ENCODE assay signal across 11 mouse cellular contexts in genomic region chr8:70529299-70529698, GRCm38 (mm10). TPM values are rescaled to one million over a fixed set of nuclear protein-coding genes. Genes with fewer than 3 reads are reported as not detected.
DNase-seq lines count a peak whose midpoint lies in the region; ATAC-seq and TF ChIP-seq lines count a peak whose summit lies in the region.
"Had no signal": no experiment of that assay in that cellular context is flagged by ENCODE, and none has a peak within 500 bp of the region (broad histone marks: within the 10 kb centered on the region; RNA-seq: fewer than 3 reads in every experiment).

No protein-coding gene starts in this region.

- no peak for ATAC-seq in hindbrain, embryonic 14.5 days (ENCODE audit: low FRiP score)
- peak; percentile 30; the same call in 1 of the 2 replicates for ATAC-seq in granulocyte monocyte progenitor cell, adult 5-6 weeks (replicated peaks; ENCODE audit: poor library complexity, severe bottlenecking)
- ATAC-seq in liver, embryonic 15.5 days (ENCODE audit: insufficient read depth), result no peak
- no peak for ATAC-seq in erythroid progenitor cell, adult 5-6 weeks (replicated peaks; ENCODE audit: low FRiP score, poor library complexity, severe bottlenecking)

- H3K36me3 ChIP-seq in hindbrain, embryonic 10.5 days, result peaks cover 51% of the 10 kb centered on the region
- H3K36me3 ChIP-seq in hindbrain, embryonic 14.5 days (replicated peaks; ENCODE audit: control insufficient read depth, insufficient read depth), result peaks cover 45% of the 10 kb centered on the region
- peaks cover 53% of the 10 kb centered on the region for H3K36me3 ChIP-seq in E14TG2a.4 (ENCODE audit: insufficient read depth, low read length)
- H3K36me3 ChIP-seq in liver, embryonic 15.5 days (replicated peaks), result peaks cover 47% of the 10 kb centered on the region

- peaks cover 35% of the 10 kb centered on the region for H3K4me1 ChIP-seq in hindbrain, embryonic 10.5 days (replicated peaks)
- peaks cover 22% of the 10 kb centered on the region for H3K4me1 ChIP-seq in hindbrain, embryonic 14.5 days (replicated peaks; ENCODE audit: control insufficient read depth, insufficient read depth, low read length)
- H3K4me1 ChIP-seq in E14TG2a.4 (replicated peaks; ENCODE audit: low read depth, low read length), result peaks cover 64% of the 10 kb centered on the region
- peaks cover 51% of the 10 kb centered on the region for H3K4me1 ChIP-seq in liver, embryonic 15.5 days (replicated peaks)

- no peak overlapping the region for H3K27ac ChIP-seq in hindbrain, embryonic 10.5 days
- H3K27ac ChIP-seq in hindbrain, embryonic 14.5 days, result no peak overlapping the region
- peak overlapping the region; percentile 91 for H3K27ac ChIP-seq in liver, embryonic 15.5 days (replicated peaks)
- H3K27ac ChIP-seq: lung, embryonic 15.5 days had no signal

- H3K9ac ChIP-seq in hindbrain, embryonic 14.5 days, result no peak overlapping the region
- H3K9ac ChIP-seq in liver, embryonic 15.5 days, result peak overlapping the region; percentile 98

- DNase-seq in hindbrain, embryonic 10.5 days (ENCODE audit: low spot score), result no peak
- DNase-seq in hindbrain, embryonic 14.5 days (ENCODE audit: low spot score), result no peak
- DNase-seq in cerebellum, adult 9-11 months, result no peak
- no peak for DNase-seq in adrenal gland, postnatal 36 days
- DNase-seq: cerebellum, adult 11-12 months; thymus, postnatal 4 days had no signal

- H3K4me2 ChIP-seq in hindbrain, embryonic 14.5 days (replicated peaks), result no peak overlapping the region
- H3K4me2 ChIP-seq in liver, embryonic 15.5 days, result peak overlapping the region; percentile 72

- no peaks in the 10 kb centered on the region for H3K27me3 ChIP-seq in hindbrain, embryonic 10.5 days (ENCODE audit: insufficient read depth, poor library complexity, severe bottlenecking)
- H3K27me3 ChIP-seq in hindbrain, embryonic 14.5 days (ENCODE audit: control insufficient read depth, insufficient read depth, low read length), result no peaks in the 10 kb centered on the region
- no peaks in the 10 kb centered on the region for H3K27me3 ChIP-seq in E14TG2a.4 (ENCODE audit: insufficient read depth, low read length)
- H3K27me3 ChIP-seq in liver, embryonic 15.5 days, result no peaks in the 10 kb centered on the region
- H3K27me3 ChIP-seq: lung, embryonic 15.5 days had no signal

- 89% methylated on average over 5 of the region's 5 CpGs for WGBS in hindbrain, embryonic 10.5 days
- 87% methylated on average over 5 of the region's 5 CpGs for WGBS in hindbrain, embryonic 14.5 days
- WGBS in liver, embryonic 15.5 days (ENCODE audit: insufficient replicate concordance), result 17% methylated on average over 5 of the region's 5 CpGs

- H3K4me3 ChIP-seq in hindbrain, embryonic 10.5 days, result peak overlapping the region; percentile 19; the same call in 1 of the 2 replicates
- H3K4me3 ChIP-seq in hindbrain, embryonic 14.5 days (replicated peaks; ENCODE audit: low read length), result no peak overlapping the region
- H3K4me3 ChIP-seq in E14TG2a.4 (replicated peaks; ENCODE audit: low read length), result peak overlapping the region; percentile 23; the same call in 1 of the 2 replicates
- H3K4me3 ChIP-seq in liver, embryonic 15.5 days (replicated peaks), result peak overlapping the region; percentile 30

- TF ChIP-seq CTCF in E14TG2a.4 (conservative IDR thresholded peaks at IDR 0.05; ENCODE audit: low read length), result no peak

- no peaks in the 10 kb centered on the region for H3K9me3 ChIP-seq in hindbrain, embryonic 10.5 days
- H3K9me3 ChIP-seq in hindbrain, embryonic 14.5 days (ENCODE audit: control insufficient read depth, low read length), result no peaks in the 10 kb centered on the region
- no peaks in the 10 kb centered on the region for H3K9me3 ChIP-seq in E14TG2a.4 (ENCODE audit: low read length)
- H3K9me3 ChIP-seq in liver, embryonic 15.5 days (replicated peaks), result no peaks in the 10 kb centered on the region
- H3K9me3 ChIP-seq: lung, embryonic 15.5 days had no signal

RNA-seq across cellular contexts. Expression of gene Kxd1, which starts 1.5 kb away (rescaled TPM):
- polyA plus RNA-seq in hindbrain, embryonic 10.5 days (2016; fragmentation: Nextera tagmentation; extraction: Ambion mirVana), result 54.3 and 57.7 TPM in 2 replicates
- polyA plus RNA-seq in hindbrain, embryonic 14.5 days (2014; fragmentation: Nextera tagmentation; extraction: Ambion mirVana), result 45.4 and 46.5 TPM in 2 replicates
- 83.7 and 84.5 TPM in 2 replicates for total RNA-seq in granulocyte monocyte progenitor cell, adult 5-6 weeks (2014; fragmentation: Nextera tagmentation)
- 68.7 and 74.4 TPM in 2 replicates for total RNA-seq in granulocyte monocyte progenitor cell, adult 5-6 weeks (2017)
- polyA plus RNA-seq in liver, embryonic 15.5 days (2015; fragmentation: Nextera tagmentation; extraction: Ambion mirVana), result 28.9 and 30.2 TPM in 2 replicates
- total RNA-seq in erythroid progenitor cell, adult 5-6 weeks (2015; ENCODE audit: low replicate concordance), result 27.8 and 34.4 TPM in 2 replicates
- total RNA-seq in erythroid progenitor cell, adult 5-6 weeks (2017; ENCODE audit: low replicate concordance), result 11.8 and 14.4 TPM in 2 replicates
- 10 to 100 TPM; 63.2 to 89.1 TPM for total RNA-seq in adrenal gland, postnatal 36 days (2021)

RNA-seq across cellular contexts. Expression of gene Fkbp8, which starts 1.8 kb away (rescaled TPM):
- 311 and 360 TPM in 2 replicates for polyA plus RNA-seq in hindbrain, embryonic 10.5 days (2016; fragmentation: Nextera tagmentation; extraction: Ambion mirVana)
- polyA plus RNA-seq in hindbrain, embryonic 14.5 days (2014; fragmentation: Nextera tagmentation; extraction: Ambion mirVana), result 328 and 332 TPM in 2 replicates
- total RNA-seq in granulocyte monocyte progenitor cell, adult 5-6 weeks (2014; fragmentation: Nextera tagmentation), result 113 and 149 TPM in 2 replicates
- total RNA-seq in granulocyte monocyte progenitor cell, adult 5-6 weeks (2017), result 107 and 118 TPM in 2 replicates
- 163 and 186 TPM in 2 replicates for polyA plus RNA-seq in liver, embryonic 15.5 days (2015; fragmentation: Nextera tagmentation; extraction: Ambion mirVana)
- 28.9 and 45.8 TPM in 2 replicates for total RNA-seq in erythroid progenitor cell, adult 5-6 weeks (2015; ENCODE audit: low replicate concordance)
- 74.7 and 94.6 TPM in 2 replicates for total RNA-seq in erythroid progenitor cell, adult 5-6 weeks (2017; ENCODE audit: low replicate concordance)
- total RNA-seq in adrenal gland, postnatal 36 days (2021), result 100 to 1,000 TPM; 265 to 329 TPM

RNA-seq across cellular contexts. Expression of gene Ell, which starts 10.0 kb away (rescaled TPM):
- polyA plus RNA-seq in hindbrain, embryonic 10.5 days (2016; fragmentation: Nextera tagmentation; extraction: Ambion mirVana), result 20.5 and 22.4 TPM in 2 replicates
- 14.8 and 15.1 TPM in 2 replicates for polyA plus RNA-seq in hindbrain, embryonic 14.5 days (2014; fragmentation: Nextera tagmentation; extraction: Ambion mirVana)
- total RNA-seq in granulocyte monocyte progenitor cell, adult 5-6 weeks (2014; fragmentation: Nextera tagmentation), result 11.7 and 13.6 TPM in 2 replicates
- total RNA-seq in granulocyte monocyte progenitor cell, adult 5-6 weeks (2017), result 5.5 and 5.7 TPM in 2 replicates
- 11.8 and 14.2 TPM in 2 replicates for polyA plus RNA-seq in liver, embryonic 15.5 days (2015; fragmentation: Nextera tagmentation; extraction: Ambion mirVana)
- 10.5 and 22.3 TPM in 2 replicates for total RNA-seq in erythroid progenitor cell, adult 5-6 weeks (2015; ENCODE audit: low replicate concordance)
- 2.8 and 15.5 TPM in 2 replicates for total RNA-seq in erythroid progenitor cell, adult 5-6 weeks (2017; ENCODE audit: low replicate concordance)
- total RNA-seq in adrenal gland, postnatal 36 days (2021), result 10 to 100 TPM; 22.3 to 25.3 TPM

RNA-seq across cellular contexts. Expression of gene Uba52, which starts 18.7 kb away (rescaled TPM):
- 914 and 933 TPM in 2 replicates for polyA plus RNA-seq in hindbrain, embryonic 10.5 days (2016; fragmentation: Nextera tagmentation; extraction: Ambion mirVana)
- 622 and 778 TPM in 2 replicates for polyA plus RNA-seq in hindbrain, embryonic 14.5 days (2014; fragmentation: Nextera tagmentation; extraction: Ambion mirVana)
- total RNA-seq in granulocyte monocyte progenitor cell, adult 5-6 weeks (2014; fragmentation: Nextera tagmentation), result 2,675 and 2,799 TPM in 2 replicates
- total RNA-seq in granulocyte monocyte progenitor cell, adult 5-6 weeks (2017), result 3,231 and 3,572 TPM in 2 replicates
- polyA plus RNA-seq in liver, embryonic 15.5 days (2015; fragmentation: Nextera tagmentation; extraction: Ambion mirVana), result 466 and 562 TPM in 2 replicates
- total RNA-seq in erythroid progenitor cell, adult 5-6 weeks (2015; ENCODE audit: low replicate concordance), result 1,194 and 1,251 TPM in 2 replicates
- 418 and 1,480 TPM in 2 replicates for total RNA-seq in erythroid progenitor cell, adult 5-6 weeks (2017; ENCODE audit: low replicate concordance)
- 1,000 to 10,000 TPM; 1,515 to 1,560 TPM for total RNA-seq in adrenal gland, postnatal 36 days (2021)

RNA-seq across cellular contexts. Expression of gene Rex1bd, which starts 22.7 kb away (rescaled TPM):
- 131 and 148 TPM in 2 replicates for polyA plus RNA-seq in hindbrain, embryonic 10.5 days (2016; fragmentation: Nextera tagmentation; extraction: Ambion mirVana)
- polyA plus RNA-seq in hindbrain, embryonic 14.5 days (2014; fragmentation: Nextera tagmentation; extraction: Ambion mirVana), result 161 and 166 TPM in 2 replicates
- 21.7 and 30.2 TPM in 2 replicates for total RNA-seq in granulocyte monocyte progenitor cell, adult 5-6 weeks (2014; fragmentation: Nextera tagmentation)
- total RNA-seq in granulocyte monocyte progenitor cell, adult 5-6 weeks (2017), result 33.4 and 64.9 TPM in 2 replicates
- polyA plus RNA-seq in liver, embryonic 15.5 days (2015; fragmentation: Nextera tagmentation; extraction: Ambion mirVana), result 58.0 and 60.5 TPM in 2 replicates
- 22.3 TPM in 1 of 2 replicates, not detected in the other for total RNA-seq in erythroid progenitor cell, adult 5-6 weeks (2015; ENCODE audit: low replicate concordance)
- total RNA-seq in erythroid progenitor cell, adult 5-6 weeks (2017; ENCODE audit: low replicate concordance), result 17.8 and 19.6 TPM in 2 replicates
- 100 to 1,000 TPM; 144 to 154 TPM for total RNA-seq in adrenal gland, postnatal 36 days (2021)
